Mouse (Mus musculus) CH12.LX (cell line): ENCODE results near the gene Prkcd. TPM values are rescaled to one million over a fixed set of nuclear protein-coding genes. Genes with fewer than 3 reads are reported as not detected.

ENCODE experiments used
- DNase-seq: peaks from one replicate; pipeline ENCODE4 v3.0.0-alpha.2; 2013; ENCODE audit errors: extremely low read depth
- H3K27ac ChIP-seq: 2 replicates; pipeline ENCODE4 v1.5.1; 2012; ENCODE audit warnings: low read depth, mild to moderate bottlenecking, control low read depth, moderate library complexity; ENCODE audit not compliant: insufficient read depth
- H3K27me3 ChIP-seq: replicated peaks from 2 replicates; pipeline ENCODE3; 2012; ENCODE audit warnings: inconsistent platforms
- H3K36me3 ChIP-seq, 2 experiments: replicated peaks in 1 of 2; 2 replicates each; pipeline versions ENCODE3 to v1.6.1; 2012; ENCODE audit warnings: inconsistent platforms in 1 of 2, low read length in 1 of 2, mild to moderate bottlenecking in 1 of 2, mixed read lengths in 1 of 2, moderate library complexity in 1 of 2; ENCODE audit not compliant: control insufficient read depth in 1 of 2, insufficient read depth in 1 of 2
- H3K4me1 ChIP-seq, 2 experiments: 2 replicates each; pipeline ENCODE4 v1.6.1; 2012; ENCODE audit warnings: inconsistent platforms in 1 of 2, moderate library complexity in 1 of 2; ENCODE audit not compliant: insufficient read depth in 2 of 2, control insufficient read depth in 1 of 2
- H3K4me2 ChIP-seq: 2 replicates; pipeline ENCODE4 v1.6.1; 2012; ENCODE audit warnings: low read depth, mild to moderate bottlenecking, control low read depth; ENCODE audit not compliant: poor library complexity, insufficient read depth, severe bottlenecking
- H3K4me3 ChIP-seq, 3 experiments: fragments of 150-350 bp in 1 of 3; sonication (generic) in 1 of 3; replicated peaks in 1 of 3; 2 replicates each; pipeline versions ENCODE3 to v1.5.1; 2011 to 2012; ENCODE audit warnings: low read depth in 2 of 3, low read length in 2 of 3, mild to moderate bottlenecking in 2 of 3, moderate library complexity in 2 of 3, control low read depth in 1 of 3, improper control_type of control experiment in 1 of 3, inconsistent platforms in 1 of 3, mixed read lengths in 1 of 3; ENCODE audit not compliant: poor library complexity in 1 of 3
- H3K79me2 ChIP-seq: replicated peaks from 2 replicates; pipeline ENCODE4 v1.6.1; 2012; ENCODE audit warnings: mild to moderate bottlenecking, moderate library complexity; ENCODE audit not compliant: control insufficient read depth, poor library complexity, insufficient read depth, severe bottlenecking; ENCODE audit errors: extremely low read depth
- H3K9ac ChIP-seq: 2 replicates; pipeline ENCODE4 v1.6.1; 2012; ENCODE audit warnings: low read depth, mild to moderate bottlenecking, control low read depth, moderate library complexity; ENCODE audit not compliant: insufficient read depth
- H3K9me3 ChIP-seq: replicated peaks from 2 replicates; pipeline ENCODE3; 2012; ENCODE audit warnings: low read length, inconsistent platforms, mixed read lengths
- CHD1 ChIP-seq: IDR thresholded peaks from 2 replicates; pipeline ENCODE4 v1.6.1; 2012; ENCODE audit warnings: low read depth, low read length, improper control_type of control experiment, inconsistent platforms
- CHD2 ChIP-seq: IDR thresholded peaks from 2 replicates; pipeline ENCODE4 v1.6.1; 2011; ENCODE audit warnings: low read length, improper control_type of control experiment
- CTCF ChIP-seq, 2 experiments: IDR thresholded peaks in 1 of 2; conservative IDR thresholded peaks in 1 of 2; 2 replicates each; pipeline ENCODE4 v1.5.1; 2011 to 2012; ENCODE audit warnings: low read depth in 2 of 2, low read length in 2 of 2, improper control_type of control experiment in 1 of 2, inconsistent platforms in 1 of 2, mild to moderate bottlenecking in 1 of 2, moderate library complexity in 1 of 2
- ETS1 ChIP-seq: conservative IDR thresholded peaks from 2 replicates; pipeline ENCODE4 v1.6.1; 2012; ENCODE audit warnings: low read depth, mild to moderate bottlenecking, inconsistent platforms, low read length, improper control_type of control experiment, moderate library complexity
- IRF4 ChIP-seq: IDR thresholded peaks from 2 replicates; pipeline ENCODE4 v1.6.1; 2014; ENCODE audit warnings: low read depth, mild to moderate bottlenecking, inconsistent platforms, low read length, improper control_type of control experiment
- JUN ChIP-seq: IDR thresholded peaks from 2 replicates; pipeline ENCODE4 v1.6.1; 2011; ENCODE audit warnings: low read depth, mild to moderate bottlenecking, low read length, improper control_type of control experiment, moderate library complexity; ENCODE audit not compliant: insufficient read depth
- JUND ChIP-seq: conservative IDR thresholded peaks from 2 replicates; pipeline ENCODE4 v1.6.1; 2011; ENCODE audit warnings: low read depth, low read length, improper control_type of control experiment
- KAT2A ChIP-seq: IDR thresholded peaks from 2 replicates; pipeline ENCODE4 v1.6.1; 2012; ENCODE audit warnings: low read length, improper control_type of control experiment, inconsistent platforms; ENCODE audit not compliant: insufficient replicate concordance
- MAFK ChIP-seq: IDR thresholded peaks from 2 replicates; pipeline ENCODE4 v1.6.1; 2011; ENCODE audit warnings: low read length, improper control_type of control experiment; ENCODE audit not compliant: insufficient replicate concordance
- MAZ ChIP-seq: IDR thresholded peaks from 2 replicates; pipeline ENCODE4 v1.6.1; 2012; ENCODE audit warnings: low read depth, mild to moderate bottlenecking, inconsistent platforms, low read length, improper control_type of control experiment, moderate library complexity
- NELFE ChIP-seq: IDR thresholded peaks from 2 replicates; pipeline ENCODE4 v1.6.1; 2011; ENCODE audit warnings: low read depth, low read length, improper control_type of control experiment
- NRF1 ChIP-seq: IDR thresholded peaks from 2 replicates; pipeline ENCODE4 v1.6.1; 2014; ENCODE audit warnings: low read depth, mild to moderate bottlenecking, inconsistent platforms, low read length, improper control_type of control experiment, moderate library complexity
- PAX5 ChIP-seq: IDR thresholded peaks from 2 replicates; pipeline ENCODE4 v1.6.1; 2012; ENCODE audit warnings: low read length, inconsistent platforms, mixed read lengths
- POLR2AphosphoS2 ChIP-seq: IDR thresholded peaks from 2 replicates; pipeline ENCODE4 v1.6.1; 2011; ENCODE audit warnings: low read depth, low read length, improper control_type of control experiment
- SIN3A ChIP-seq: IDR thresholded peaks from 2 replicates; pipeline ENCODE4 v1.6.1; 2012; ENCODE audit warnings: low read length, improper control_type of control experiment, inconsistent platforms
- SMC3 ChIP-seq: IDR thresholded peaks from 2 replicates; pipeline ENCODE4 v1.6.1; 2011; ENCODE audit warnings: low read depth, low read length, improper control_type of control experiment
- TBP ChIP-seq: conservative IDR thresholded peaks from 2 replicates; pipeline ENCODE4 v1.6.1; 2011; ENCODE audit warnings: low read depth, low read length, improper control_type of control experiment
- TCF12 ChIP-seq: IDR thresholded peaks from 2 replicates; pipeline ENCODE4 v1.6.1; 2014; ENCODE audit warnings: low read depth, mild to moderate bottlenecking, inconsistent platforms, low read length, improper control_type of control experiment
- UBTF ChIP-seq: IDR thresholded peaks from 2 replicates; pipeline ENCODE4 v1.6.1; 2012; ENCODE audit warnings: low read depth, mild to moderate bottlenecking, inconsistent platforms, low read length, improper control_type of control experiment, moderate library complexity
- USF2 ChIP-seq: conservative IDR thresholded peaks from 2 replicates; pipeline ENCODE4 v1.6.1; 2011; ENCODE audit warnings: low read depth, low read length, improper control_type of control experiment
- ZC3H11A ChIP-seq: IDR thresholded peaks from 2 replicates; pipeline ENCODE4 v1.6.1; 2012; ENCODE audit warnings: low read depth, mild to moderate bottlenecking, inconsistent platforms, low read length, improper control_type of control experiment
- ZKSCAN1 ChIP-seq: IDR thresholded peaks from 2 replicates; pipeline ENCODE4 v1.6.1; 2012; ENCODE audit warnings: low read depth, inconsistent platforms, low read length, improper control_type of control experiment, borderline replicate concordance
- ZMIZ1 ChIP-seq: IDR thresholded peaks from 2 replicates; pipeline ENCODE4 v1.6.1; 2012; ENCODE audit warnings: low read depth, mild to moderate bottlenecking, inconsistent platforms, low read length, improper control_type of control experiment
- dilution Hi-C: fragments of 300-500 bp; cut with MboI; formaldehyde crosslinking; loops from 2 replicates; pipeline ENCODE4 v1.14.3; 2020; ENCODE audit warnings: low sequenced_read_pairs; ENCODE audit not compliant: extremely low pct_unique_long_range_greater_than_20kb, extremely low pct_ligation_motif_present
- in situ Hi-C: fragments of 300-500 bp; cut with MboI; formaldehyde crosslinking; loops from 3 replicates; pipeline ENCODE4 v1.14.3; 2019; ENCODE audit warnings: low sequenced_read_pairs, low pct_ligation_motif_present, low pct_unique_long_range_greater_than_20kb, mixed read lengths
- polyA plus RNA-seq: library from polyadenylated mRNA; unstranded; fragments of >175 nt; gene quantifications from 2 replicates; pipeline ENCODE4 v1.2.1, GENCODE M21; 2012; ENCODE audit warnings: low read depth; ENCODE audit not compliant: insufficient read length
- total RNA-seq, 2 experiments: library from RNA; depleted of rRNA; stranded (reverse); fragments of 300-350 nt in 1 of 2; fragments of >200 nt in 1 of 2; gene quantifications; 2 replicates each; pipeline ENCODE4 v1.2.3; 2012 to 2014

The Prkcd gene
- total and polyA plus RNA-seq, 3 experiments, result 109 to 186 (median 122) TPM

- TF ChIP-seq ZMIZ1 (no peak), TCF12 (peak; percentile 51; the same call in 1 of the 2 replicates), USF2 (peak; percentile 79), SMC3 (peak; percentile 78), TBP (no peak), CHD2 (no peak), JUN (no peak), MAFK (no peak), UBTF (no peak), ZC3H11A (no peak), SIN3A (peak; percentile 80)
These were observed 13.5 kb downstream of the Prkcd start (continued) for GRCm38 (mm10) chr14:30612523-30612922.

- Histone ChIP-seq H3K79me2 (peaks cover 43% of the 10 kb centered on the region), H3K27ac (no peak overlapping the region; the same call in 1 of the 2 replicates), H3K4me2 (no peak overlapping the region), H3K9ac (no peak overlapping the region; the same call in 1 of the 2 replicates), H3K36me3 (peaks cover 45 to 91% of the 10 kb centered on the region in 2 experiments), H3K4me1 (peaks cover 83 to 97% of the 10 kb centered on the region in 2 experiments), H3K9me3 (no peaks in the 10 kb centered on the region), H3K27me3 (no peaks in the 10 kb centered on the region), H3K4me3 (peak overlapping the region in 1 of 3 experiments; percentile 11)
- in situ Hi-C loops, result no loop called here
- TF ChIP-seq TCF12, result no peak
- no peak for TF ChIP-seq ZKSCAN1
- no peak for TF ChIP-seq ETS1
- no peak for TF ChIP-seq CHD2
- TF ChIP-seq IRF4, result no peak
- no peak for TF ChIP-seq CTCF (conservative IDR thresholded peaks at IDR 0.05 in 1 of 2, IDR thresholded peaks at IDR 0.05 in 1 of 2; ENCODE audit: low read depth in 2 of 2, low read length in 2 of 2)
- no peak for TF ChIP-seq MAZ
- dilution Hi-C loops, result no loop called here
- no peak for DNase-seq
These were observed 15.1 kb downstream of the Prkcd start for GRCm38 (mm10) chr14:30610940-30611339.

- dilution Hi-C loops (no loop called here), in situ Hi-C loops (no loop called here)
- Histone ChIP-seq H3K9ac (no peak overlapping the region; the same call in 1 of the 2 replicates), H3K4me1 (peaks cover 81 to 96% of the 10 kb centered on the region in 2 experiments), H3K36me3 (peaks cover 51 to 91% of the 10 kb centered on the region in 2 experiments), H3K4me2 (no peak overlapping the region), H3K79me2 (peaks cover 38% of the 10 kb centered on the region), H3K27ac (no peak overlapping the region), H3K27me3 (no peaks in the 10 kb centered on the region), H3K4me3 (no peak overlapping the region), H3K9me3 (no peaks in the 10 kb centered on the region)
- no peak for DNase-seq
- TF ChIP-seq POLR2AphosphoS2 (no peak), NELFE (no peak), SMC3 (no peak), CHD1 (no peak), KAT2A (no peak), ETS1 (no peak), ZMIZ1 (no peak), JUND (no peak), PAX5 (no peak), IRF4 (no peak), NRF1 (no peak), TBP (no peak), MAZ (no peak)
These were observed 15.7 kb downstream of the Prkcd start for GRCm38 (mm10) chr14:30610304-30610703.
